Mouse (Mus musculus): Measurements from ENCODE around the gene Tradd. TPM values are rescaled to one million over a fixed set of nuclear protein-coding genes. Genes with fewer than 3 reads are reported as not detected.
"Not testable (repeated sequence)": the region's sequence is repeated elsewhere in the genome, so short reads cannot be mapped to it uniquely, and the experiment has no call there.

Tradd gene
- polyA plus RNA-seq, 1 experiment from 2014 or later: 14.8 TPM

GRCm38 (mm10) chr8:105251954-105252353 is 12.5 kb downstream of the Tradd start:
- Histone ChIP-seq H3K4me1 (ENCODE audit: control insufficient read depth, insufficient read depth, low read length) (peaks cover 5% of the 10 kb centered on the region; the same call in 1 of the 2 replicates), H3K9ac (ENCODE audit: low read length) (no peak overlapping the region), H3K4me3 (ENCODE audit: low read depth, low read length) (no peak overlapping the region), H3K36me3 (ENCODE audit: control insufficient read depth, insufficient read depth, low read length) (peaks cover 55% of the 10 kb centered on the region), H3K27ac (ENCODE audit: low read depth, low read length) (no peak overlapping the region), H3K9me3 (replicated peaks; ENCODE audit: control insufficient read depth, low read length) (no peaks in the 10 kb centered on the region), H3K27me3 (replicated peaks; ENCODE audit: control insufficient read depth, insufficient read depth, low read length) (peaks cover 3% of the 10 kb centered on the region), H3K4me2 (ENCODE audit: low read length) (no peak overlapping the region)
- ATAC-seq: no peak
- DNase-seq (ENCODE audit: low spot score): no peak
- WGBS: 93% methylated on average over 6 of the region's 6 CpGs

- H3K4me1 ChIP-seq (ENCODE audit: control insufficient read depth, insufficient read depth, low read length): no peaks in the 10 kb centered on the region
- H3K9me3 ChIP-seq (replicated peaks; ENCODE audit: control insufficient read depth, low read length): no peaks in the 10 kb centered on the region
- H3K9ac ChIP-seq (ENCODE audit: low read length): no peak overlapping the region
- no peak for DNase-seq (ENCODE audit: low spot score)
- no peak overlapping the region for H3K4me3 ChIP-seq (ENCODE audit: low read depth, low read length)
- no peak overlapping the region for H3K27ac ChIP-seq (ENCODE audit: low read depth, low read length)
- peaks cover 54% of the 10 kb centered on the region for H3K36me3 ChIP-seq (ENCODE audit: control insufficient read depth, insufficient read depth, low read length)
- H3K27me3 ChIP-seq (replicated peaks; ENCODE audit: control insufficient read depth, insufficient read depth, low read length): no peaks in the 10 kb centered on the region
- no peak for ATAC-seq
- H3K4me2 ChIP-seq (ENCODE audit: low read length): no peak overlapping the region
- 95% methylated on average over 7 of the region's 7 CpGs for WGBS
Observed at GRCm38 (mm10) chr8:105241016-105241415, 23.4 kb downstream of the Tradd start.

GRCm38 (mm10) chr8:105237442-105238142 is 26.8 kb downstream of the Tradd start:
- no peak overlapping the region for H3K4me2 ChIP-seq (ENCODE audit: low read length)
- H3K9ac ChIP-seq (ENCODE audit: low read length): no peak overlapping the region
- H3K4me3 ChIP-seq (ENCODE audit: low read depth, low read length): no peak overlapping the region
- DNase-seq (ENCODE audit: low spot score) (no peak), ATAC-seq (no peak)
- H3K27me3 ChIP-seq (replicated peaks; ENCODE audit: control insufficient read depth, insufficient read depth, low read length): no peaks in the 10 kb centered on the region
- H3K27ac ChIP-seq (ENCODE audit: low read depth, low read length): no peak overlapping the region
- H3K36me3 ChIP-seq (ENCODE audit: control insufficient read depth, insufficient read depth, low read length): peaks cover 57% of the 10 kb centered on the region
- H3K9me3 ChIP-seq (replicated peaks; ENCODE audit: control insufficient read depth, low read length): no peaks in the 10 kb centered on the region
- WGBS: 94% methylated on average over 14 of the region's 14 CpGs
- no peaks in the 10 kb centered on the region for H3K4me1 ChIP-seq (ENCODE audit: control insufficient read depth, insufficient read depth, low read length)

GRCm38 (mm10) chr8:105235206-105235605 is 29.2 kb downstream of the Tradd start:
- no peak overlapping the region for H3K4me2 ChIP-seq (ENCODE audit: low read length)
- H3K36me3 ChIP-seq (ENCODE audit: control insufficient read depth, insufficient read depth, low read length): peaks cover 38% of the 10 kb centered on the region
- ATAC-seq (no peak), DNase-seq (ENCODE audit: low spot score) (no peak)
- H3K9me3 ChIP-seq (replicated peaks; ENCODE audit: control insufficient read depth, low read length): no peaks in the 10 kb centered on the region
- H3K9ac ChIP-seq (ENCODE audit: low read length): no peak overlapping the region
- H3K4me3 ChIP-seq (ENCODE audit: low read depth, low read length): no peak overlapping the region
- H3K4me1 ChIP-seq (ENCODE audit: control insufficient read depth, insufficient read depth, low read length): no peaks in the 10 kb centered on the region
- WGBS: 82% methylated on average over 1 of the region's 1 CpGs
- H3K27me3 ChIP-seq (replicated peaks; ENCODE audit: control insufficient read depth, insufficient read depth, low read length): no peaks in the 10 kb centered on the region
- no peak overlapping the region for H3K27ac ChIP-seq (ENCODE audit: low read depth, low read length)

- H3K36me3 ChIP-seq (ENCODE audit: control insufficient read depth, insufficient read depth, low read length): peaks cover 19% of the 10 kb centered on the region
- 73% methylated on average over 1 of the region's 1 CpGs for WGBS
- H3K27me3 ChIP-seq (replicated peaks; ENCODE audit: control insufficient read depth, insufficient read depth, low read length): no peaks in the 10 kb centered on the region
- DNase-seq (ENCODE audit: low spot score) (no peak), ATAC-seq (no peak)
- H3K9me3 ChIP-seq (replicated peaks; ENCODE audit: control insufficient read depth, low read length): no peaks in the 10 kb centered on the region
- no peak overlapping the region for H3K4me3 ChIP-seq (ENCODE audit: low read depth, low read length)
- H3K4me2 ChIP-seq (ENCODE audit: low read length): no peak overlapping the region
- no peaks in the 10 kb centered on the region for H3K4me1 ChIP-seq (ENCODE audit: control insufficient read depth, insufficient read depth, low read length)
- H3K9ac ChIP-seq (ENCODE audit: low read length): no peak overlapping the region
- H3K27ac ChIP-seq (ENCODE audit: low read depth, low read length): no peak overlapping the region
Observed at GRCm38 (mm10) chr8:105233126-105233935, 31.1 kb downstream of the Tradd start.

- not testable (repeated sequence) for H3K4me1 ChIP-seq (ENCODE audit: control insufficient read depth, insufficient read depth, low read length); H3K4me2 ChIP-seq (ENCODE audit: low read length); DNase-seq (ENCODE audit: low spot score); H3K9me3 ChIP-seq (replicated peaks; ENCODE audit: control insufficient read depth, low read length); H3K4me3 ChIP-seq (ENCODE audit: low read depth, low read length); H3K27ac ChIP-seq (ENCODE audit: low read depth, low read length); ATAC-seq; H3K9ac ChIP-seq (ENCODE audit: low read length); H3K27me3 ChIP-seq (replicated peaks; ENCODE audit: control insufficient read depth, insufficient read depth, low read length)
- peaks cover 19% of the 10 kb centered on the region for H3K36me3 ChIP-seq (ENCODE audit: control insufficient read depth, insufficient read depth, low read length)
- 91% methylated on average over 4 of the region's 4 CpGs for WGBS
Observed at GRCm38 (mm10) chr8:105232321-105232693, 32.1 kb downstream of the Tradd start.

GRCm38 (mm10) chr8:105231503-105232320 is 32.7 kb downstream of the Tradd start:
- no peak overlapping the region for H3K4me2 ChIP-seq (ENCODE audit: low read length)
- H3K9ac ChIP-seq (ENCODE audit: low read length): no peak overlapping the region
- H3K4me1 ChIP-seq (ENCODE audit: control insufficient read depth, insufficient read depth, low read length): no peaks in the 10 kb centered on the region
- H3K27me3 ChIP-seq (replicated peaks; ENCODE audit: control insufficient read depth, insufficient read depth, low read length): no peaks in the 10 kb centered on the region
- H3K27ac ChIP-seq (ENCODE audit: low read depth, low read length): no peak overlapping the region
- peaks cover 19% of the 10 kb centered on the region for H3K36me3 ChIP-seq (ENCODE audit: control insufficient read depth, insufficient read depth, low read length)
- 87% methylated on average over 12 of the region's 12 CpGs for WGBS
- H3K4me3 ChIP-seq (ENCODE audit: low read depth, low read length): no peak overlapping the region
- H3K9me3 ChIP-seq (replicated peaks; ENCODE audit: control insufficient read depth, low read length): no peaks in the 10 kb centered on the region
- DNase-seq (ENCODE audit: low spot score) (no peak), ATAC-seq (no peak)

GRCm38 (mm10) chr8:105225917-105226316 is 38.5 kb downstream of the Tradd start:
- 37% methylated on average over 6 of the region's 6 CpGs for WGBS
- H3K4me2 ChIP-seq (ENCODE audit: low read length): peak overlapping the region; percentile 83
- no peak overlapping the region for H3K27ac ChIP-seq (ENCODE audit: low read depth, low read length)
- H3K9me3 ChIP-seq (replicated peaks; ENCODE audit: control insufficient read depth, low read length): no peaks in the 10 kb centered on the region
- H3K9ac ChIP-seq (ENCODE audit: low read length): peak overlapping the region; percentile 94
- no peak for DNase-seq (ENCODE audit: low spot score)
- H3K36me3 ChIP-seq (ENCODE audit: control insufficient read depth, insufficient read depth, low read length): no peaks in the 10 kb centered on the region
- peaks cover 12% of the 10 kb centered on the region for H3K4me1 ChIP-seq (ENCODE audit: control insufficient read depth, insufficient read depth, low read length)
- peak overlapping the region; percentile 88 for H3K4me3 ChIP-seq (ENCODE audit: low read depth, low read length)
- H3K27me3 ChIP-seq (replicated peaks; ENCODE audit: control insufficient read depth, insufficient read depth, low read length): no peaks in the 10 kb centered on the region
- no peak for ATAC-seq
